Mouse (Mus musculus) heart, postnatal 0 days (tissue): Measurements from ENCODE around the gene Tnfrsf23.

ENCODE experiments used
- CTCF ChIP-seq: IDR thresholded peaks from 2 replicates; pipeline ENCODE4 v1.5.1; 2016; ENCODE audit warnings: antibody characterized with exemption, control low read depth, low read depth
- EP300 ChIP-seq: IDR thresholded peaks from 2 replicates; pipeline ENCODE4 v1.6.1; 2016; ENCODE audit warnings: antibody characterized with exemption, low read depth

DNA sequence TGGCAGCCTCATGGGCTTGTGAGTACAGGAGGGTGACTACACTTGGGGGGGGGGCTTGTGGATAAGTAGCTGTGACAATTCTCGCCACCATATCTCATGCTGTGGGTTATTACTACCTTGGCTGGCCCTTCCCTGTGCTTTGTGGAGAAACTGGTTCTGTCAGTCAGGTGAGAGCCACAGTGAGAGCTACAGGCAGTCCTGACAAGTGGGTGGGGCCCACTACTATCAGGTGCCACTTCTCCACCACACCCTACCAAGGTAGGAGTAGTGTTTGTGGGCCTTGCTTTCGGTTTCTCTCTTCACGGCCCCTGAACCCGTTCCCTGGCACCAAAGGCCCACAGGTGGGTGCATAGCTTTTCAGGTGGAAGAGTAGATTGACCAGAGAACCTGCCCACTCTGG, 38.2 kb upstream of the Tnfrsf23 start:
- TF ChIP-seq CTCF (no peak), EP300 (no peak)
